In the genomic region with DNA sequence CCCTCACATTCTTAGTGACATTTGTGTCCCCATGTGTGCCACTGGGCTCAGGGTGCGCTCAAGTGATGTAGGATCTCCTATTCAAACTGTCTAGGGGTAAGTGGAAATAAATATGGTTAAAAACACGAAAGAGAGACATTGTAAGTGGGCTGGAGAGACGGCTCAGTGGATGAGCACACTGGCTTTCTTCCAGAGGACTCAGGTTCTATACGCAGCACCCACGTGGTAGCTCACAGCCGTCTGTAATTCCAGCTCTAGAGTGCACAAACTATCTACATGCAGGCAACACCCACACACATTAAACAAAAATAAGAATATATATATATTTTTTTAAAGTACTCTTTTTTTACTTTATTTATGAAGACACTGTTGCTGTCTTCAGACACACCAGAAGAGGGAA, we compare ENCODE assay signal across 26 mouse cellular contexts. TPM values are rescaled to one million over a fixed set of nuclear protein-coding genes. Genes with fewer than 3 reads are reported as not detected.
"Had no signal": no experiment of that assay in that cellular context is flagged by ENCODE, and none has a peak within 500 bp of the region (broad histone marks: within the 10 kb centered on the region; RNA-seq: fewer than 3 reads in every experiment).

No protein-coding gene starts in this region.

- H3K27ac ChIP-seq: neural tube, embryonic 12.5 days; neural tube, embryonic 13.5 days; neural tube, embryonic 15.5 days; stomach, embryonic 15.5 days; stomach, postnatal 0 days had no signal

- H3K9me3 ChIP-seq: neural tube, embryonic 12.5 days; neural tube, embryonic 13.5 days; neural tube, embryonic 15.5 days; stomach, embryonic 15.5 days had no signal

- H3K4me3 ChIP-seq: neural tube, embryonic 12.5 days; neural tube, embryonic 13.5 days; neural tube, embryonic 15.5 days; stomach, embryonic 15.5 days had no signal

- H3K27me3 ChIP-seq: neural tube, embryonic 12.5 days; neural tube, embryonic 15.5 days had no signal

- H3K4me2 ChIP-seq: neural tube, embryonic 12.5 days; neural tube, embryonic 13.5 days; neural tube, embryonic 15.5 days; stomach, embryonic 15.5 days had no signal

- DNase-seq: retina, postnatal 1 day; right cerebral cortex, adult 18-20 months; right cerebral cortex, postnatal 14 days; right cerebral cortex, postnatal 25 days; right cerebral cortex, postnatal 4 days; spleen, adult 18-20 months; thymus, adult 18-20 months; thymus, adult 2 months; thymus, postnatal 14 days; thymus, postnatal 25 days; thymus, postnatal 36 days; thymus, postnatal 4 days had no signal

- H3K36me3 ChIP-seq: neural tube, embryonic 12.5 days; neural tube, embryonic 13.5 days; neural tube, embryonic 15.5 days; stomach, embryonic 15.5 days had no signal

- H3K9ac ChIP-seq: neural tube, embryonic 12.5 days; neural tube, embryonic 13.5 days; neural tube, embryonic 15.5 days; stomach, embryonic 15.5 days had no signal

RNA-seq across cellular contexts. Expression of a gene that starts 2.5 kb away (rescaled TPM):
- total RNA-seq: neutrophil, adult 5-6 weeks had no signal
- polyA plus RNA-seq: spleen, adult 2 months had no signal

RNA-seq across cellular contexts. Expression of a gene that starts 12.4 kb away (rescaled TPM):
- total RNA-seq: neutrophil, adult 5-6 weeks had no signal
- polyA plus RNA-seq: neural tube, embryonic 12.5 days; neural tube, embryonic 13.5 days; neural tube, embryonic 14.5 days; neural tube, embryonic 15.5 days had no signal

RNA-seq across cellular contexts. Expression of a gene that starts 23.7 kb away (rescaled TPM):
- total RNA-seq: neutrophil, adult 5-6 weeks had no signal
- polyA plus RNA-seq: neural tube, embryonic 12.5 days; neural tube, embryonic 13.5 days; neural tube, embryonic 14.5 days; neural tube, embryonic 15.5 days; small intestine, adult 2 months; spleen, adult 2 months; stomach, embryonic 14.5 days; stomach, embryonic 15.5 days; stomach, embryonic 16.5 days; stomach, postnatal 0 days; testis, adult 2 months; thymus, adult 2 months; thymus, postnatal 0 days; urinary bladder, adult 2 months had no signal

RNA-seq across cellular contexts. Expression of a gene that starts 42.3 kb away (rescaled TPM):
- total RNA-seq: neutrophil, adult 5-6 weeks had no signal
- polyA plus RNA-seq: neural tube, embryonic 12.5 days; neural tube, embryonic 13.5 days; neural tube, embryonic 14.5 days; neural tube, embryonic 15.5 days; small intestine, adult 2 months; stomach, embryonic 14.5 days; stomach, embryonic 15.5 days; stomach, embryonic 16.5 days; stomach, postnatal 0 days; thymus, postnatal 0 days; urinary bladder, adult 2 months had no signal
